Mouse (Mus musculus) liver, embryonic 13.5 days (tissue): ENCODE measurements around the gene Qsox1. TPM values are rescaled to one million over a fixed set of nuclear protein-coding genes. Genes with fewer than 3 reads are reported as not detected.

Experiments used
- ATAC-seq: fragments of 200-750 bp; cut with Nextera tagmentation; 2 replicates; pipeline ENCODE4 v1.8.0; 2017; ENCODE audit warnings: low read depth, mild to moderate bottlenecking, moderate number of reproducible peaks, moderate library complexity
- DNase-seq: peaks from one replicate; pipeline ENCODE4 v3.0.0; 2022
- H3K27ac ChIP-seq: fragments of 300-500 bp; sonication (generic); 2 replicates; pipeline ENCODE4 v1.5.1; 2015; ENCODE audit warnings: moderate library complexity, mild to moderate bottlenecking, inconsistent platforms
- H3K27me3 ChIP-seq: fragments of 300-500 bp; sonication (generic); 2 replicates; pipeline ENCODE4 v1.6.1; 2015; ENCODE audit warnings: mild to moderate bottlenecking, inconsistent platforms
- H3K36me3 ChIP-seq: fragments of 300-500 bp; sonication (generic); 2 replicates; pipeline ENCODE4 v1.6.1; 2015; ENCODE audit warnings: mild to moderate bottlenecking, inconsistent platforms
- H3K4me1 ChIP-seq: fragments of 300-500 bp; sonication (generic); replicated peaks from 2 replicates; pipeline ENCODE4 v1.6.1; 2015; ENCODE audit warnings: inconsistent platforms
- H3K4me2 ChIP-seq: fragments of 300-500 bp; sonication (generic); 2 replicates; pipeline ENCODE4 v1.6.1; 2015; ENCODE audit warnings: inconsistent platforms, mild to moderate bottlenecking, moderate library complexity
- H3K4me3 ChIP-seq: fragments of 300-500 bp; sonication (generic); replicated peaks from 2 replicates; pipeline ENCODE4 v1.5.1; 2015; ENCODE audit warnings: mild to moderate bottlenecking, inconsistent platforms
- H3K9ac ChIP-seq: fragments of 300-500 bp; sonication (generic); 2 replicates; pipeline ENCODE4 v1.6.1; 2015; ENCODE audit warnings: mild to moderate bottlenecking, inconsistent platforms
- H3K9me3 ChIP-seq: fragments of 300-500 bp; sonication (generic); replicated peaks from 2 replicates; pipeline ENCODE4 v1.6.1; 2016; ENCODE audit warnings: inconsistent platforms
- WGBS: fragments of 180-500 bp; shearing (Covaris S2); methylation state at CpG from one replicate; pipeline ENCODE4 v1.1.7; 2015; ENCODE audit not compliant: insufficient replicate concordance; 5-methylcytosine and 5-hydroxymethylcytosine counted together
- polyA plus RNA-seq: library from polyadenylated mRNA; unstranded; fragments of >200 nt; fragmentation: Nextera tagmentation; extraction: Ambion mirVana; gene quantifications from 2 replicates; pipeline ENCODE4 v1.2.1, GENCODE M21; 2015

Qsox1 gene
- polyA plus RNA-seq, 1 experiment from 2014 or later = 21.4 TPM

DNA sequence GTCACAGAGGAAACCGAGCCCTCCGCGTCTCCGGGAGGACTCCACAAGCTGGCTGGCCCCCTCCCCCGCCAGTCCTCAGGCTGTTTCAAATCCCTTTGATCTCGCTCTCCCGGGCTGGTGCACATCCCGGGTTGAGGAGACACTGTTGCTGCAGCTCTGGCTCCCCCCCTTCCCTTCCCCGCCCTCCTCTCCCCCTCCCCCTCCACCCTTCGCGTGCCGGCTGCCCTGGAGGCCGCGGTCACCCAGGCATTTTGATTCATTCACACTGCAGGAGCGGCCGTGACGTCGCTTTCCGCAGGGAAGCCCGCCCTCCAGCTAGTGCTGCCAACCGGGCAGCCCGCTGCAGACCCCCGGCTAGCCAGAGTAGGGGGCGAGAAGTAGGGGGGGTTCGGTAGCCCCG is 70.7 kb downstream of the Qsox1 start:
- peaks cover 94% of the 10 kb centered on the region for H3K27me3 ChIP-seq
- H3K27ac ChIP-seq = no peak overlapping the region
- H3K9me3 ChIP-seq = no peaks in the 10 kb centered on the region
- H3K4me1 ChIP-seq = peaks cover 25% of the 10 kb centered on the region
- peak overlapping the region; percentile 75 for H3K4me2 ChIP-seq
- DNase-seq = no peak
- H3K9ac ChIP-seq = no peak overlapping the region
- no peak for ATAC-seq
- H3K4me3 ChIP-seq = peak overlapping the region; percentile 55
- H3K36me3 ChIP-seq = no peaks in the 10 kb centered on the region
- under 1% methylated on average over 26 of the region's 26 CpGs for WGBS

DNA sequence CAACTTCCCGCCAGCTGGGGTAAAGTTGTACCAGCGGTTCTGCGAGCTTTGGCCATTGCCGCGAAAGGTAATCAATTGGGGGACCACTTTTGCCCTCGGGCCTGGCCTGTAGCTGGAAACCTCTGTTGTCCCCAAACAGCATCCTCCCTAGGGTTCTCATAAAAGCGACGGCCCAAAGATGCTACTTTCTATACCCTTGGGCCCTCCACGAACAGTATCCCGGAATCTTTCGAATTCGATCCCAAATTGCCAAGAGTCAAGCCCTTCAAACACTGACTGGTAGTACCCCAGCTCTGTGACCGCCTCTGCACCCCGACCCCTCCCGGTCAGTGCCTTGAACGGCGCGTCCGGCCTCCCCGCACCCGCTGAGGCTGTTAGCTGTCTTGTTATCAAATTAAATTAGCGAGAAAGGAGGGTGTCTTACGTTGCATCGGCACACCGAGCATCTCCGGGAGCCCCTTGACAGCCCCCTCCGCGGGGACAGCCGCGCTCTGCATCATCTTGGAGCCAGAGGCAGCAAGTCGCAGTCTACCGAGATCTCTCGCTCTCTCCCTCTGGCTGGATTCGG is 71.2 kb downstream of the Qsox1 start:
- Histone ChIP-seq H3K36me3 (no peaks in the 10 kb centered on the region), H3K9me3 (no peaks in the 10 kb centered on the region), H3K4me3 (peak overlapping the region; percentile 55), H3K4me1 (peaks cover 26% of the 10 kb centered on the region), H3K4me2 (peak overlapping the region; percentile 75), H3K9ac (no peak overlapping the region), H3K27ac (no peak overlapping the region), H3K27me3 (peaks cover 94% of the 10 kb centered on the region)
- WGBS = 1% methylated on average over 34 of the region's 34 CpGs
- DNase-seq (no peak), ATAC-seq (no peak)

DNA sequence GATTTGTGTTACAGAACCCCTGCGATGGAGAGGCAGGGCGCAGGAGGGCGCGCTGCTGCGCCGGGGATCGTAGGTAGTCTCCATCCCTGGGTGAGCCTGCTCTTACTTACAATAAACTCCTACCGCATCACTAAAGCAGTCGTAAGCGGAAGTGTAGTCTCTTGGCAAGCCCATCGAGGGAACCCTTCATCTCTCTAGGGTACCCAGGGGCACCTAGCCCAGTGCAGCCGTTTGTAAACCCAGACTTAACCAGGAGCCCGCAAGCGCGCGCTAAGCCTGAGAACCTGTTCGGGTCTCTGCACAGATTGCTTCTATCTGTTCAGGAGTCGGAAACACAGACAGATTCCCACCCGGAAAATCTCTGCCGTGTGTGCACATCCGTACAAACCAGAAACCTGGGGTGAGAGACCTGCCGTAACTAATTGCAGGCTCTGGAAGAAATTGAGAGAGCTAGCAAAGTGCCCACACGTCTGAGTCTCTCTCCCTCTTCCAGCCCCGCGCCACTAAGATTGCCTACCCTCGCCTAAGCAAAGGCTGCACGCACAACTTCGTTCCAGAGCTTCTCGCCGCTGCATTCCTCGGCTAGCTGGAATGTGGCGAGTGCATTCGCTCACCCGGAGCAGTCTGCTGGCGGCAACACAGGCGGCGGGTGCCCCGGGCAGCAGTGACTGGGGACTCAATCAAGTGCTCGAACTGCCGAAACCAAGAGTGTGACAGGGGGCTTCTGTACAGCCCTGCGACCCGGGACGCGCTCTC is 71.9 kb downstream of the Qsox1 start:
- H3K4me2 ChIP-seq = peak overlapping the region; percentile 75; the same call in 1 of the 2 replicates
- H3K9ac ChIP-seq = no peak overlapping the region
- no peaks in the 10 kb centered on the region for H3K9me3 ChIP-seq
- no peak overlapping the region for H3K27ac ChIP-seq
- ATAC-seq (no peak), DNase-seq (no peak)
- no peaks in the 10 kb centered on the region for H3K36me3 ChIP-seq
- peaks cover 94% of the 10 kb centered on the region for H3K27me3 ChIP-seq
- H3K4me1 ChIP-seq = peaks cover 29% of the 10 kb centered on the region
- WGBS = 2% methylated on average over 44 of the region's 44 CpGs
- H3K4me3 ChIP-seq = no peak overlapping the region

DNA sequence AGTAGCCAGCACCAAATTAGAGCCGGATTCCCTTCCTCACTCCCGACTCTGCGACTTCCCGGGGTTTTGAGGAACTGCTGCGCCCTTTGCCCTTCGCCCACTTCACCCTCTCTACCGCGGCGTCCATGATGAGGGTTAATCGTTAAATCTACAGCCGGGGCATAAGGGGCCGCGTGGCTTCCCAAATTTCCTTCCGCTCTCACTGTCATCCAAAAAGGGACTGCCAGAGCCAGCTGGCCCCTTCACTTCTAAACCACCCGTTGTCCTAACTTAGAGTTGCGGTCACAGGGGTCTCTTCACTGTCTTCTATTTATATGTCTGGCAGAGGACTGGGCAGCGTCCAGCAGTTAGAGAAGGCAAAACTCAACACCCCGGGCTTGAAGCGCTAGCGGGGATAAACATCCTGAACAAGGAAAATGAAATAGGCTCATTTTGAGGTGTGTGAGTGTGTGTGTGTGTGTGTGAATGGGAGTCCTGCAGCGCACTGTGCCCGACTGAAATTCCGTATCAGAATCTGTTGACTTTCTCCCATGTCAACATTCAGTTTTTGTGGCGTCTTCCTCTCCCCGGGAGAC is 74.8 kb downstream of the Qsox1 start:
- 2% methylated on average over 25 of the region's 25 CpGs for WGBS

DNA sequence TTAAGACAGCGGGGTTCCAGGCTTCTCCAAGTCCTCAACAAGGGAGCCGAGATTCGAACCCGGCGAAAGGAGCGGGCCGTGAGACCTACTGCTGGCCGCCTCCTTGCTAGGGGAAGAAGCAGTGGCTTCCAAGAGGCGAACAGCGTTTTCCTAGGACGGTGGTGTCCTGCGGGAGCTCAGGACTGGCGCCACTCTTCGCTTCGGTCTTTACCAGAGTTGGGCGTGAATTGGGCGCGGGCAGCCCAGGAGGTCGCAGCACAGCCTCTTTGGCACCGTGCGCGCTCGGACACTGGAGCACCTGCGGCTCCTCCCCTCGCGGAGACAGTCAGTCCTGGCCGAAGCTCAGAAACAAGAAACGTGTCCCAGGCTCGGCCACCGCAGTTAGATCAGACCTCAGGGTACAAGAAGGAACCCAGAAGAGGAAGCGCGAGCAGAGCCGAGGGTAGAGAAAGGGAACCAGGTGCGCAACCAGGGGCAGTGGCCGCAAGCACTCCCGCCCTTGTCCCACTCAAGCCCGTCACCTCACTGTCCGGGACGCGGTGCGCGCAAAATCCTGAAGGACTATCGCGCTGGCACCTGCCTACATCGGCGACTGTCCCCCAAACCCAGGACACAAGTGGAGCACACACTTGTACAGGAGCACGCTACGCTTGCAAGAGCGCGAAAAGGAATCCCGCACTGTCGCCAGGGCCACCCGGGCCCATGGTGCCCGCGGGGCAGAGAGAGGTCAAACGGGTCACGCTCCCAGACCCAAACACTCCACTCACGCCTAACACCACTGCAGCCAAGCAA is 75.5 kb downstream of the Qsox1 start:
- Histone ChIP-seq H3K9me3 (no peaks in the 10 kb centered on the region), H3K4me3 (peak overlapping the region; percentile 6; the same call in 1 of the 2 replicates), H3K27ac (no peak overlapping the region), H3K27me3 (peaks cover 99% of the 10 kb centered on the region), H3K9ac (no peak overlapping the region), H3K4me2 (0 out of 2 replicates have a peak overlapping the region, but pooled peaks have one; percentile 8), H3K36me3 (no peaks in the 10 kb centered on the region), H3K4me1 (peaks cover 22% of the 10 kb centered on the region)
- WGBS = under 1% methylated on average over 58 of the region's 58 CpGs
- DNase-seq (no peak), ATAC-seq (no peak)

More for the DNA sequence above, 74.8 kb downstream of the Qsox1 start:
- H3K27me3 ChIP-seq = peaks cover 99% of the 10 kb centered on the region
- H3K9me3 ChIP-seq = no peaks in the 10 kb centered on the region
- no peak for ATAC-seq
- H3K27ac ChIP-seq = no peak overlapping the region
- H3K36me3 ChIP-seq = no peaks in the 10 kb centered on the region
- peaks cover 29% of the 10 kb centered on the region for H3K4me1 ChIP-seq
- H3K4me3 ChIP-seq = peak overlapping the region; percentile 6; the same call in 1 of the 2 replicates
- no peak for DNase-seq
- H3K4me2 ChIP-seq = no peak overlapping the region
- H3K9ac ChIP-seq = no peak overlapping the region

DNA sequence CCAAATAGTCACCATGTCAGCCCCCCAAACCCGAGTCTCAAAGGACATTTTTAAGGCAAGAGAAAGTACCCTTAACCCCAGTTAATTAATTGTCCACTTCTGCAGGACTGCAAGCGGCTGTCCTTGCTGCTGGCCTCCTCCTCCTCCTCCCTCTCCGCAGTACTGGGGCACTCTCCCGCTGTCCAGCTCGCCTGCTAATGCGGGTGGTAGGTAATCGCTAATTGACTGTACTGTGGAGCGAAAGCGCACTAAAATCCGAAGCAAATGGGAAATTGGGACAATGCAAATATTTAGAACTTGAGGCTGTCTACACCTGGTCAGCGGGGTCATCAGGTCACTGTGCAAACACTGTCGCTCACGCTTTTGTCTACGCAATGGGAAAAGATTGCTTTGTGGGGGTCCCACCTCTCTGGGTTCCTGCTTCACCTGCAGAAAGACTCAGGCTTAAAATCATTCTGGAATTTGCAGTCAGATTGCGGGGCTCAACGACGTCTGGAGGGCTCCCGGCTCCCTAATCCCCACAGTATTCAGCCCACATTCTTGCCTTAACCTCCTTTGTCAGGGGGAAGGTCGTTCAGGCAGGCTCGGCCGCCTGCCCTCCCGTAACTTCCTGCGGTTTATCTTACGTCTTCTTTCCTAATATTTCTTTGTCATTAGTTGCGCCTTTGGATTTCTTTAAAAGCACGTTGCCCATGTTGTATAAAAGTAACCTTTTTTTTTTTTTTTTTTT is 76.4 kb downstream of the Qsox1 start:
- no peak for DNase-seq
- no peaks in the 10 kb centered on the region for H3K9me3 ChIP-seq
- 1% methylated on average over 26 of the region's 26 CpGs for WGBS

DNA sequence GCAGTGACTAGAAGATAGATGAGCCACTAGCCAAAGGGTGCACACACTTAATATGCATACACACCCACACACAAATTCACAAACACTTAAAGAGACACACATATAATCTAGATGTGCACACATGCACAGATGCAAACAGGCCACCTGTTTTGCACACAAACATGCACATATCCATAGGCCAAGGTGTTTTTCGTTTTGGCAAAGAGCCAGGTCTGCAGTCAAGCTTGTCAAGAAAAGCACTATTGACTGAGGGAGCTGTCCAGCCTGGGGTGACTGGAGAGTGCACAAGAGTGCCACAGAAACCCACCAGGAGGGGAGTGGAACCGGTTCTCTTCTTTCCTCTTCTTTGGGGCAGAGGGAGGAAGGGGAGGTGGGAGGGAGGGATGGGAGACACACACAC is 81.5 kb downstream of the Qsox1 start:
- ATAC-seq (no peak), DNase-seq (no peak)
- 0% methylated on average over 2 of the region's 2 CpGs for WGBS
- Histone ChIP-seq H3K9me3 (no peaks in the 10 kb centered on the region), H3K36me3 (no peaks in the 10 kb centered on the region), H3K27ac (no peak overlapping the region), H3K27me3 (peaks cover 96% of the 10 kb centered on the region), H3K4me2 (no peak overlapping the region), H3K4me1 (no peaks in the 10 kb centered on the region), H3K9ac (no peak overlapping the region), H3K4me3 (no peak overlapping the region)

More for the DNA sequence above, 76.4 kb downstream of the Qsox1 start:
- Histone ChIP-seq H3K4me2 (no peak overlapping the region), H3K9ac (no peak overlapping the region), H3K27me3 (peaks cover 99% of the 10 kb centered on the region), H3K4me3 (no peak overlapping the region), H3K36me3 (no peaks in the 10 kb centered on the region), H3K27ac (no peak overlapping the region), H3K4me1 (peaks cover 12% of the 10 kb centered on the region; the same call in 1 of the 2 replicates)
- ATAC-seq = no peak

DNA sequence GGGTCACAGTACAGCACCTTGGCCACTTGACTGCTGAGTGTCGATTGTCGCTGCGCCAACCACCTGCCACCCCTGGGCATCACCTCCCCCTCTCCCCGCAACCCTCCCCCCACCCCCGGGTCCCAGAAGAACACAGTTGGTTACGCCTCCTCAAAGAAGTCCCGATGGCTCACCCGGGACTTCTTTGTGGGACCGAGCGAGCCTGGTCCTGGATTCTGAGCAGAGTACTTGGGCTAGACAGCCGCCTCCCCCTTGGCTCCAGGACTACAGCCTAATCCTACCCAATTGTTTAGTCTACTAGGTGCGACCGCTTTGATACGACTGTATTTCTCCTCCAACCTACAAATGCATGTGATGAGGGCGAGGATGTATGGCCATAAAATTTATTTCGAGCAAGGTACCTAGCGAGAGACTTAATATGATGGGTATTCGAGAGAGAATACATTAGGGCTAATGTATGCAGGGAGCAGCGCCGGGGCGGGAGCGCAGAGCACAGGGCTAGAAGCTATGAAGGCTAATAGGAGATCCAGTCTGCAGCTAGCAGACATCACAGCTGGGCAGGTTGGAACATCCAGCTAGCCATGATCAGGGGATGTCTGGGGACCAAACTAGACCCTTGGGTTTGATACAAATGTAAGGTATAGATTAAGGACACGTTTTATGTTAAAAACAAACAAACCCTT is 83.4 kb downstream of the Qsox1 start:
- Histone ChIP-seq H3K27ac (no peak overlapping the region), H3K27me3 (peaks cover 92% of the 10 kb centered on the region), H3K36me3 (no peaks in the 10 kb centered on the region), H3K4me2 (no peak overlapping the region), H3K9me3 (no peaks in the 10 kb centered on the region), H3K4me3 (no peak overlapping the region), H3K9ac (no peak overlapping the region), H3K4me1 (no peaks in the 10 kb centered on the region)
- DNase-seq = no peak
- WGBS = 4% methylated on average over 23 of the region's 23 CpGs
- ATAC-seq = no peak

DNA sequence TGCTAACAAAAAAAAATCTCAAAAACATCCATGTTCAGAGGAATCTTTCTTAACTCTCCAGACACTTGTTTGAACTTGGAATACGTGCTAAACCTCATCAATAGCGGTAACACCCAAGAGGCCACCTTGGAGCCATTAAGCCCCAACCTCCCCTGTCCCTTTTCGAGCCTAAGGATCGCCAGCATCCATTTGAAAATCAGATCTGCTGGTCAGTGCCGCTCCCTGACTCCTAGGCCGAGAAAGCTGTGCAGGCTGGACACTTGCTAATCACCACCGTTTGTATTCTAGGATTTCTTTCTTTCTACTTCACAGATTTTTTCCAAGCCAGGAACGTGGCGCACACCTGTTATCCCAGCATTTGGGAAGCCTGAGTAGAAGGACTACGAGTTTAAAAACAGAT is 84.9 kb downstream of the Qsox1 start:
- DNase-seq (no peak), ATAC-seq (no peak)
- WGBS = 27% methylated on average over 10 of the region's 10 CpGs
- no peaks in the 10 kb centered on the region for H3K9me3 ChIP-seq
- no peaks in the 10 kb centered on the region for H3K36me3 ChIP-seq
- H3K27ac ChIP-seq = no peak overlapping the region
- peaks cover 93% of the 10 kb centered on the region for H3K27me3 ChIP-seq
- H3K9ac ChIP-seq = no peak overlapping the region
- H3K4me2 ChIP-seq = no peak overlapping the region
- H3K4me3 ChIP-seq = no peak overlapping the region
- no peaks in the 10 kb centered on the region for H3K4me1 ChIP-seq
